Mouse (Mus musculus) spleen, embryonic (tissue): Measurements from ENCODE around the gene Srsf10.

ENCODE experiments used
- CTCF ChIA-PET: fragments of 350-600 bp; sonication (Branson Sonifier 250); formaldehyde crosslinking; loops from one replicate; lab custom pipeline; 2022; lab: Charles Lee

Srsf10 gene

DNA sequence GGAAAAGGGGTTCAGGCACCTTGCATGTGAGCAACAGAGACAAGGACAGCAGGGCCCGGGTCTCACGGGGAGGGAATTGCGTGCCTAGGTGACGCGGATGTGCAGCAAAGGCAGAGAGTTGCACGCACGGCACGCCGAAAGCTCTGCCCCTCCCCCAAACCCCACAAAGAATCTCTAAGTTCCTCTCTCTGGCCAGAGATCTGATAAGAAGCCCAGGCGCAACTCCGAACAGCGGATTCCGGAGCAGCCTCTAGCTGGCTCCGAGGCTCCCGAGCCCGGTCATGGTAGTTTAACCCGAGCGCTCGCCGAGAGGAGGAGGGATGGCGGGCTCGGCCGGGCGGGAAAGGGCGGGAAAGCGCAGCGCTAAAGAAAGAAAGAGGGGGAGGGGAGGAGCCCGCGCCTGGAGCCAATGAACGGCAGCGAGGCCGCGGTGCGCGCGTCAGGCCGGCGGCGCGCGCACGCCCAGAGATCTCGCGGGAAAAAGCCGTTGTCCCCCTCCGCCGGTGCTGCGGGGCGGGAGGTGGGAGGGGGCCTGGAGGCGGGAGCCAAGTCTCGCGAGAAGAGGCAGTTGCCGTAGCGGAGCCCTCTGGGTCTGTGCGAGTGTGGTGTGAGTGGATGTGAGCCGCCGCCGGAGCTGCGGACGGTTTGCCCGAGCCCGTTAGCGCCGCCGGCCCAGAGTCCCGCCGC is at the start of gene Srsf10:
Gene Srsf10, plus strand, starts transcription at position 212 of the 687 bp plus-strand sequence.
- CTCF ChIA-PET: interaction anchor here (1.1 kb wide), 1 partner anchor 17 kb away, joined by 3 read pairs; no protein-coding TSS in a partner anchor

DNA sequence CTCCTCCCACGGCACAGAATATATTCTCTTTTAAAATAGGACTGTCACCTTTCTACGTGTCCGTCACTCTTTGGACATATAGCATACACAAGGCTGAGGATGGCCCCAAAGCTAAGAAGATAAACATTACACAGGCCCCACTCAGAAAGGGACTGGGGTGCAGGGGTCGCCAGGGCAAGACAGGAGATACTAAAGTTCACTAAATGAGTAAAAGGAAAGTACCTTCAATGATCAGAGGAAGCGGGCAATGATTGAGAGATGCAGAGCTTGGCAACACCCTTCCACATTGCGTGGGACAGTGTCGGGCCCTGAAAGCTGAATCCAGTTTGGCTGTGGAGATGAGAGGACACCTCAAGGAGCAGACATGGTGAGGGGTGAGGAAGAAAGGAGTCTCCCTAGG is 40.7 kb upstream of the Srsf10 start:
- CTCF ChIA-PET: interaction anchor here (0.5 to 0.8 kb wide), 2 partner anchors 55 to 315 kb away, joined by 3 read pairs; no protein-coding TSS in a partner anchor

DNA sequence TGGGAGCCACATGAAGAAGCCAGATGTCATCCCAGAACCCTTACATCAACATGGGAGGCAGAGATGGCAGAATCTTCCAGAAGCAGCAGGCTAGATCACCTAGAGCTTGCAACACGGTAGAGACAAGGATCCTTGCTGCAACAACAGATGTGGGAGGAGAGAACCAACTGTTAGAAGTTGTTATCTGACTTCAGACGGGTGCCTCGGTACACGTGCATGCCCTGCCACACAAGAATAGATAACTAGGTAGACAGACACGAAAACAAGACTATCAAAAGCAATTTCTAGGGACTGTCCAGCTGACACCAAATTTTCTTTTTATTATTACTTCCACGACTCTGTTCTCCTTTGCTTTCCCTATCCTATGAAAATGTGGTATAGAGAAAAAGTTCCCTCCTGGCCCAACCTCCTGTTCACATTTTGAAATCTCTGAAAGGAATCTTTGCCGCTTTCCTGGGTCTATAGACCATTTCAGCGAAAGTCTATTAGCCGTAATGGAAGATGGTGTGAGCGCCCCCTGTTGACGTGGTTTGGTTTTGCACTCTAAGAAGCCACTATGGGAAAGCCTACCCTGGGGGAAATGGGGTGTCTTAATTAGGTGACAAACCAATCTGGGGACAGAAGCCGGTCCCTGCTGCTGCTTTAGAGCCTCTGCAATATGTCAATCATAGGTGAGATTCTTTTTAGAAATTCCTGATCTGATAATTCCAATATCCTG is 38.5 kb upstream of the Srsf10 start:
- CTCF ChIA-PET: interaction anchor here (0.6 to 0.7 kb wide), 2 partner anchors 16 to 219 kb away, joined by 5 to 9 read pairs; no protein-coding TSS in a partner anchor

DNA sequence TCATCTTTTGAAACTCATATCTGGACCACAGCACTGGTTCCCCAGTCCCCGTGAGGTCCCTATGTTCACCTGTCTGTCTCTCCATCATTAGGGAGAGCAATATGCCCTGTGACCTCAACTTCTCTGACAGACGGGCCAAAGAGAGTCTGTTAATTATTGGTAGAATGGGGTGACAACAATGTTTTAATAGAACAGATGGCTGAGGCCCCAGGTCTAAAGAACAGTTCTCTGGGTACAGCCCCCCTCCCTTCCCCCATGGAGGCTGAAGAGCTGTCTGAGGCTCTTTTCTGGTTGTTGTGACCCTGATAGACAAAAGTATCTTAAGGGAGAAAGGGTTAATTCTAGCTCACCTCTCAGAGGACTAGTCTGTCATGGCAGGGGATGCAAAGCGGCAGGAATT is 37.2 kb upstream of the Srsf10 start:
- CTCF ChIA-PET: interaction anchor here (0.6 kb wide), 1 partner anchor 279 kb away, joined by 11 read pairs; no protein-coding TSS in a partner anchor

DNA sequence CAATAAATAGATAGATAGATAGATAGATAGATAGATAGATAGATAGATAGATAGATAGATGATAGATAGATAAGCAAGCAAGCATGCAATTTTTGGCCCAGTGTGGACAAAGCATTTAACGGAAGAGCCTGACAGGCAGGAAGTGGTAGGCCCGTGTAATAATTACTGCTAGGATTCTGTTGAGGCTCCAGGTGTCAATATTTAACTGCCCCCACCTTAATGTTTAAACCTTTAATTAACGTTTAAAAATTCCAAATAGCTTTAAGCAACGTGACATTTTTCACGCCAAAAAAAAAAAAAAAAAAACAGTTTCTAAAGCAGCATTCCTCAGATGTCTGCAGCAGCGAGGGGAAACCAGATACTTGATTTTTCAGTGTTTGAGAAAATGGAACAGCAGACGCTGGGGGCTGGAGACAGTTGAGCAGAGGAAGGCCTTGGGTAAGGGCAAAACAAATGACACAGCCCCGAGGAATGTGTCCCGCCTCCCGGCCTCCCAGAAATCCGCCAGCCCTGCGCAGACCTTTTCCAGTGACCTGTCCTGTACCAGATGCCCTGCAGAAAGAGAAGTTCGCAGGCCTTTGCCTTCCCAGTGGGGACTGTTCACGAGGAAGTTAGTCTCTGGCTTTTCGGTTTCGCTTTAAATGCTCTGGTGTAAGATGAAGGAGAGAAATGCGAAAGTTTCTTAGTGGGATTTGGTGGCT is 35.6 kb upstream of the Srsf10 start:
- CTCF ChIA-PET: interaction anchor here (0.6 kb wide), 1 partner anchor 104 kb away, joined by 5 read pairs; no protein-coding TSS in a partner anchor

DNA sequence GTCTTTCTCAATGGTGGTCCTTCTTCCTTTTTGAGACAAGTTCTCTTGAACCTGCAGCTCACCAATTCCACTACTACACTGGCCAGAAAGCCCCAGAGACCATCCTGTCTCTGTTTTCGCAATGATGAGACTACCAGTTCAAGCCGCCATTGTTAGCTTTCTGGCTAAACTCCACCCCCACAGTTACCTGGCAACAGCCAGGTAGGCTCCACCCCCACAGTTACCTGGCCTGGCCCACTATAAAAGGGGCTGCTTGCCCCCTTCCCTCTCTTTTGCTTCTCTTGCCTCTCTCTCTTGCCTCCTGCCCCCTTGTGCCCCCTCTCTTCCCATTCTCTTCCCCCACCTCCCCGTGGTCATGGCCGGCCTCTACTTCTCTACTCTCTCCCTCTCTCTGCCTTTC is 33.8 kb upstream of the Srsf10 start:
- CTCF ChIA-PET: interaction anchor here (0.6 kb wide), 1 partner anchor 139 kb away, joined by 3 read pairs; no protein-coding TSS in a partner anchor

DNA sequence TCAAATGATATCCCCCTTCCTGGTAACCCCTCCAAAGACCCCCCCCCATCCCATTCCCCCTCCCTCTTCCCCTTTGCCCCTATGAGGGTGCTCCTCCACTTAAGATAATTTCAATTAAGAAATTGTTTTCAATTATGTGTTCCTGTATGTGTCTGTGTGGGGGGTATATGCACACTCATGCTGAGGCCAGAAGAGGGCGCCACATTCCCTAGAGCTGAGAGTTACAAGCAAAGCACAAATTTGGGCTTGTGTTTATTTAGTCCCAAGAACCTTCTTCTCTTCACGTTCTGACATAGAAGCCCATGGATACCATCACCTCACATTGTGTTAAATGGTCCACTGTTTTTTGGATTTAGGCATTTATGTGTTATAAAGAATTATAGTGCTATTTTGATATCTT is 32.2 kb upstream of the Srsf10 start:
- CTCF ChIA-PET: no interaction called here

DNA sequence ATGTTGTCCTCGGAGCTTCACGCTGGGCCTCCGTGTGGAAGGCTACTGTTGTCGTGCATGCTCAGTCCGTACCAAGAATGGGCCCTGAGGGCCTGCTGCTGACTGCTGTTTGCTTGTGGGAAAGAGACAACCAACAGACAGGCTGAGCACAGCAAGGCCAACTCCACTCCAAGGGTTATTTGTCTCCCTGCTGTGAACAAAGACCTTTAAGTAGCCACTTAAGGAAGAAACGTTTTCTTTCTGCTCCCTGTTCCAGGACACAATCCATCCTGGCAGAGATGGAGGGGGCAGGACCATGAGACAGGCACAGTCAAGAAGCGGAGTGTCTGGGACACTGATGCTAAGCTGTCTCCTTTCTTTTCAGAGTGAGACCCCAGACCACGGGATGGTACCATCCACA is 31.3 kb upstream of the Srsf10 start:
- CTCF ChIA-PET: no interaction called here

DNA sequence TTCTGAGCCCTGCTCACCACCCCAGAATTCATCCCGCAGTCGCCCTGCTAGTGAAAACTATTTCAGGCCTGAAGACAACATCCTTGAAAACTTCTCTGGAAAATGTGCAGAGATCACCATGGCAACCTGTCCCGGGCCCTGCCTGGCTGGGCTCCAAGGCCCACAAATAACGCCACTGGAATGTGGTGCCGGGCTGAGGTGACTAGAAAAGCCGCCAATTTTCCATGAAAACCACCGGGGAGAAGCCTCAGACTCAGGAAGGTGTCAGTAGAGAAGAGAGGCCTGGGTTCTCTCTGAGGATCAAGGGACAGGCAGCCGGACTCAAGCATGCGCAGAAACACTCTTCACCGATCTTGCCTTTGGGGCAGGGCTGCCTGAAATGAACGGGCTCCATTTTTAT is 27.1 kb upstream of the Srsf10 start:
- CTCF ChIA-PET: no interaction called here

DNA sequence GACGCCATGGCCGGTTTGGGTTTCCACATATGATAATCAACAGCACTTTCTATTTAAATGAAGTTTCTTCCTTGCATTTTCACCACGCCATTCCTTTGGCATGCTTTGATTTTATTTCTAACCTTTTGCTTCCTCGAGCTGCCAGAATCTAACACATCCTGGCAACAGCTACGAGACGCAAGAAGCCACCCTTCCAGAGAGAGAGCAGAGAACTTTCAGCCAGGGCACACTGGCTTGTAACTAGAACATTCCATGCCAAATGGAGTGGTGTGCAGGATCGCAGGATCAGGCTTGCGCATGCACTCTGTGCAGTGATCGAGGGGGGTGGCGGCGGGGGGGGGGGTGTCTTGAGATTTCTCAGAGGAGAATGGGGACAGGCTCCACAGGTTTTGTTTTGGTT is 23.5 kb upstream of the Srsf10 start:
- CTCF ChIA-PET: no interaction called here

DNA sequence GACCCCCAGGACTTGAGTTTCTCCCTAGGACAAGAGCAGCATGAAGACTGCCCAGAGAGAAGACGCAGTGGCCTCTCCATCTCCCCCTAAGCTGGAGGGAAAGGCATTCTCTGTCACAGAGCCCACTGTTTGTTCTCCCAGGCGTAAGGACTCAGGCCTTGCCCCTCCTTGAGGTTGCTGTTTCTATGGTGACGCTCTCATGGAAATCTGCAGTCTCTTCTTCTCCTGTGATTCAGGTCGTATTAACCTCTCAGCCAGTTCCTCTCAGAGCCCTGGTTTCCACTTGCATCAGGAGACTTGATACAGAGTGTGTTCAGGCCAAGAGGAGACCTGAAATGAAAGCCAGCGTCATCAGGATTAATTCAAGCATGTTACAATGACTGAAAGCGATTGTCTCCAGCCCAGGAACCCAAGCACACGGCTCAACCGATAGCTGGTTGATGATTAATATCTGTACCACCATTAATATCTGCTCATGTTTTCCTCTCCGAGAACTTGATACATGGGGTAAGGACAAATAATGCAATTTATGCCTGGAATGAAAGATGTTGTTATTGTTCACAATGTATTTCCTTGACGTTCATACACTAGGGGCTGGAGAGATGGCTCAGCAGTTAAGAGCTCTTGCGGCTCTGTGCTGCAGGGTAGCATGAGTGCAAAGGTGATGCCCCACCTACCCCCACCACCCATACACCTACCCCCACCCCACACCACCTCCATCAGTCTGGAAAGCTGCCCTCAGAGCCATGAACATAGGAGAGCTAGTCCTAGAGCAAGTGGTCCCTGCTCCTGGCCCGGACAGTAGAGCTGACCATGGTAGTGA is 22.0 kb upstream of the Srsf10 start:
- CTCF ChIA-PET: interaction anchor here (0.6 to 0.7 kb wide), 3 partner anchors 16 to 639 kb away, joined by 3 to 5 read pairs (median 4); no protein-coding TSS in a partner anchor

DNA sequence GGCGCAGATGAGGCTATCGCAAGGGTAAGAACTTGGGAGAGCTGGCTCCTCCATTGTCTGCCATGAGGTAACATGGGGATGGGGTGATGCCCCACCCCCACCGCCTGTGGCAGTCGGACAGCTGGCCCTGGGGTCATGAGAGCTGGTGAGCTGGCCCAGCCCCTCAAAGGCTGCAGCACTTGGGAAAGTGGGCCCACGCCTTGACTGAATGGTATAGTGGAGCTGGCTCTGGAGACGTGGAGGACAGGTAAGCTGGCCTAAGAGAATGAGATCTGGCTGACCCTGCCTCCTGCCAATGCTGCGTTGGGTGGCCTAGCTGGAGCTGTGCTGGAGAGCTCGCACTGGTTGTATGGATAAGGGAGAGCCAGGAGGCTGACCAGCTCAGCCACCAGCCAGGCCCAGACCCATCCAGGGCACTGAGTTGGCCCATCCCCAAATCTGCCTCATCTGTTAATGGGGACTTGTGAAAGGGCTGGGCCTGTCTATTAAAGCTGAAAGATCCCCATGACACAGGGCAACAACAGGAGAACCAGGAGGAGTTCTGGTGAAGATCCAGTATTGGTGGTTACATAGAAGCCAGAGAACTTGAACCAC is 21.3 kb upstream of the Srsf10 start:
- CTCF ChIA-PET: interaction anchor here (0.6 kb wide), 1 partner anchor 213 kb away, joined by 3 read pairs; no protein-coding TSS in a partner anchor

DNA sequence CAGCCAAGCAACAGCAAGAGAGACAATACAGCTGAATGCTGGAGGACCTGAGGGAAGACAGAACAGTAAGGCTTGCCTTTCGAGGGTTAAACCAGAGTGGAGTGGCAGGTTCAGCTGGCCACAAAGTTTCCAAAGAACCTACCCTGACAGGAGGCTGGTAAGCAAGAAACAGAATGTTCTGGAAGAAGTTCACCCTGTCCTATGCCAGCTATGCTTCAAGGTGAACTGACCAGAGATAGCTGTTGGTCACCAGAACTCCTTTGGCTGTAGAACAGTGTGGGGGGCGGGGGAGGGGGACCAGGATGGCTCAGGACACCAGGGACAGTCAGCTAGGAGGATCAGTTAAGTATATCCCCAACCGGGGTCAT is 16.6 kb upstream of the Srsf10 start:
- CTCF ChIA-PET: no interaction called here

DNA sequence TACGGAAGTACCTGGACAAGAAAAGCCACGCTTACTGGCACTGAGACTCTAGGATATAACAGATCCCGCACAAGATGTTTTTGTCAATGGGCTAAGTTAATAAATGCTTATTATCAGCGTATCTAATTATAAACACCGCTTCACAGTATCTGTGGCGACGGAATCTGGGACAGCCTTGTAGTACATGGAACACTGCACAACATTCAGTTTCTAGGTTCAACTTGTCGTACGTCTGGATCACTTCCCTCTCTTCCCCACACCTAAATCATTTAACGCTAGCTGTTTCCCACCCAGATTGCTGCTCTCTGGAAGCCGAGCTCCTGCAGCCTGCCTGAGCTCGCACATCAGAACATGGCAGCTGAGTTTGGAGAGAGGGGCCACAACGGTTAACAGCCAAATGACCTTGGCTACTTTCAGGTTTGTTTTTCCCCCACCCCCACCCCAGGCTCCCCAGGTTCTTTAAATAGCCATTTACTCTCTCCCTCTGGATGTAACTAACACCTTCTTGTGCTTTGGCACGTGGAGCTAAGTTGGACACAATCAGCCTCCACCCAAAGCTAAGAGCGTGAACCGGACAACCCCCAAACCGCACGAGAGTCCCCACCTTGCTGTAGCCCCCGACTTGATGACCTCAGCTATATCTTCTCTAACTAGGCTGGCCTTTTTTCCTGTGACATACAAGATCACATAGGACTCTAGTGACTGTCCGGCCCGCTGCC is 16.1 kb upstream of the Srsf10 start:
- CTCF ChIA-PET: no interaction called here

DNA sequence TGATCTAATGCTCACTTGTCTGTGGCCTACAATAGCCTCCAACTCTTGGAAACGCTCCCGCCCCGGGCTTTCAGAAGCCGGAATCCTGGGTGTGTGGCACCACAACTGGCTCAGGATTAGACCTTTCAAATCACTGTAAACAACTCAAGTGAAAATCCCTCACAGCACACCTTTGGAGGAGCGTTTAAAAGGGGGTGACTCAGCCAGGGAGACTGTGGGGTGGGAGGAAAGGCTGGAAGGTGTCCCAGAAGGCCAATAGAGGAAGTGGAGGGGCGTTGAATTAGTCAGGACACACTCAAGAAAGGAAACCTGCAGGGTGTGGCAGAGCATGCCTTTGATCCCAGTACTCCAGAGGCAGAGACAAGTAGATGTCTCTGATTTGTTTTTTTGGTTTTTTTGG is 11.1 kb upstream of the Srsf10 start:
- CTCF ChIA-PET: no interaction called here

DNA sequence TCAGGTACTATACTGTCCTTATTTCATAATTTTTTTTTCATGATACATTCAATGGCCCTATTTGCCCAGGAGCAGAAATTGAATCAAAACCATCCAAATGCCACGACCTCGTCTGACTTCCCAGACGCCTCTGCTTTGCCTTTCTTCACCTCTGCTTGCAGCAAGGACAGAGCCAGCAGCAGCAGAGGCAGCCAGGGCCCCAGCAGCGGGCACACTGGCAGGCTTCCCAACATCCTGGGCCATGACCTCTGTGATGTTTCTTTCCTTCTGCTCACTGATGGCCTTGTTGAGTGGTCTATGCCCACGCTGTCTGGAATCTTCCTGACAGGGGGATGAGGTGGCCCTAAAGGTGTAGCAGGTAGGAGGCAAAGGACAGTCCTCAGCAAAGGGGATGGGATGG is 8.0 kb upstream of the Srsf10 start:
- CTCF ChIA-PET: no interaction called here

DNA sequence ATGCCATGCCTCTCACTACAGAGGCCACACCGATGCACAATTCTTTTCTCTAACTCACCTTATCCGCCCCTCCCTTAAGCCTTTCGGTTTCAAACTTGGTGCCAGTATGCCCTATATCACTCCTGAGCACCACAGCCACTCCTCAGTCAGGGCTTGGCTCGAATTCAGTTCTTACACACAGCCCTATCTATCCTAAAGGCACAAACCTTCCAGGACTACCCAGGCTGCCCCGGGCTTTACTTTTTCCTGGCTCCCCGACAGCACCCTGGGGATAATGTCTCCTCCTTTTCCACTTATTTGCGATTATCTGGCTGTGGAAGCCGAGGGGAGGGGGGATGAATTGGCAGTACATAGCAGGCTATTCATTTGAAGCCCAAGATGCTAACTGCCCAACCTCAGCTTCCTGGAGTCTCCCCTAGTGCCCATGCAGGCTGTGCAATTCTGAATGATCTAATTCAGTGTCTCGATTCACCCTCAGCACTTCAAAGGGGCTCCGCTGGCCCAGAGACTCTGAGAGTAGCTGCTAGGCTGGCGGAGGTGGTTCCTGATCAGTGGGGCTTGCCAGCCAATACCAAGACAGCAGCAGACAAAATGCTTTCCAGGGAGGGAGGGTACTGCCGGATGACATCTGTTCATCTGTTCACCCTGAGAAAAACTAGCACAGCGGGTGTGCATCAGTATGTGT is 5.0 kb upstream of the Srsf10 start:
- CTCF ChIA-PET: no interaction called here

DNA sequence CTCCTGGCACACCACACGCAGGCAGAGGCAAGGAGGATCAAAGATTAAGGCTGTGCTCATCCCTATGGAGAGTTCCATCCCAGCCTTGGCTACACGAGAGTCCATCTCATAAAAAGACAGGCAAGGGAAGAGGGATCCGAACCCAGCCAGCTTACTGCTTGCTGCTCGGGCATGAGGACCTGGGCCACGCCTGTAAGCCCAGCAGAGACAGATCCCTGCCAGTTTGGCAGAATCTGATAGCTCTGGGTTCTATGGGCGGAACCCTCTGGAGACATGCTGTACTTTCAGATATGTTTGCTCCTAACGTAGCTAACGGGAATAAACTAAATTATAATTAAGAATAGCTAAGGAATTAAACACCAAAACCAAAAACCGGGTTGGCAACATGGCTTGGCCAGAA is 3.6 kb upstream of the Srsf10 start:
- CTCF ChIA-PET: no interaction called here

DNA sequence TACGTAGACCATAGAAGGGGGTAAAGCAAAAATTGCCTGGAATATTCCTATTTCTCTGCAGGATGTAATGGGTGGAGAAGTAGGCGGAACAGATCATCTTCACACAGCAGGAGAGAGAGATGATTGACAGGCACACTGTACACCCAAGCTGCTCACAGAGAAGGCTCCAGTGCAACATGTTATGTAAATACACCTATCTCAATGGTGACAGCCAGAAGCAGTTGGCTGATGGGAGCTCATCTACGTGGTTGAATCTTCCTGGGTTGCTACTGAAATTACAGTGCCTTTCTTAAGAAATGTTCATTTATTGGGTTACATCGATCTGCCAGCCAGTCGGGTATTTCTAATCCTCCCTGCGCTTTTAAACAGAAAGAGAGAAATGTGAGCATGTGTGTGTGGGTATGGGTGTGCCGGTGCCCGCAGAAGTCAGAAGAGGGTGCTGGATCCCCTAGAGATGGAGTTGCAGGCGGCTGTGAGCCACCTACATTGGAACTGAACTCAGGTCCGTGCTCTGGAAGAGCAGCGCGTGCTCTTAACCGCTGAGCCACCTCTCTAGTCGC is 1.5 kb upstream of the Srsf10 start:
- CTCF ChIA-PET: no interaction called here
